Mouse (Mus musculus) small intestine, adult 2 months (tissue): ENCODE data around the gene 1520401A03Rik. TPM values are rescaled to one million over a fixed set of nuclear protein-coding genes. Genes with fewer than 3 reads are reported as not detected.

Experiments used
- H3K27ac ChIP-seq: fragments of 200-500 bp; 2 replicates; pipeline ENCODE4 v1.5.1; 2012; ENCODE audit warnings: low read depth, low read length, control low read depth, inconsistent platforms; ENCODE audit not compliant: insufficient read depth
- H3K27me3 ChIP-seq: fragments of 200-500 bp; 2 replicates; pipeline ENCODE4 v1.6.1; 2012; ENCODE audit warnings: mild to moderate bottlenecking, moderate library complexity, low read length, inconsistent platforms; ENCODE audit not compliant: control insufficient read depth, insufficient read depth
- H3K36me3 ChIP-seq: fragments of 200-500 bp; 2 replicates; pipeline ENCODE4 v1.6.1; 2012; ENCODE audit warnings: mild to moderate bottlenecking, low read length, control low read depth, inconsistent platforms; ENCODE audit not compliant: control insufficient read depth, insufficient read depth
- H3K4me1 ChIP-seq: fragments of 200-500 bp; 2 replicates; pipeline ENCODE4 v1.6.1; 2012; ENCODE audit warnings: low read length, inconsistent platforms, mixed read lengths; ENCODE audit not compliant: control insufficient read depth, insufficient read depth, insufficient read length
- H3K4me3 ChIP-seq: fragments of 200-500 bp; 2 replicates; pipeline ENCODE4 v1.5.1; 2012; ENCODE audit warnings: low read depth, mild to moderate bottlenecking, control low read depth, inconsistent platforms, low read length, moderate library complexity
- CTCF ChIP-seq: fragments of 200-500 bp; IDR thresholded peaks from 2 replicates; pipeline ENCODE4 v1.5.1; 2012; ENCODE audit warnings: low read depth, mild to moderate bottlenecking, control low read depth, inconsistent platforms, low read length, moderate library complexity, mixed read lengths; ENCODE audit not compliant: insufficient replicate concordance, insufficient read length; ENCODE audit errors: extremely low read depth
- POLR2A ChIP-seq: fragments of 200-500 bp; IDR thresholded peaks from 2 replicates; pipeline ENCODE4 v1.6.1; 2012; ENCODE audit warnings: low read depth, mild to moderate bottlenecking, control low read depth, inconsistent platforms, low read length, moderate library complexity
- WGBS: fragments of 180-500 bp; shearing (Covaris S2); methylation state at CpG from one replicate; pipeline ENCODE4 v1.1.7; 2018; 5-methylcytosine and 5-hydroxymethylcytosine counted together
- polyA plus RNA-seq: library from polyadenylated mRNA; depleted of rRNA; stranded (reverse); fragments of >200 nt; gene quantifications from 2 replicates; pipeline ENCODE4 v1.2.3, GENCODE M21; 2012; rRNA removed

1520401A03Rik gene
- polyA plus RNA-seq, 1 experiment = not detected

GRCm38 (mm10) chr17:23661526-23661925, 61.1 kb downstream of the 1520401A03Rik start:
- TF ChIP-seq CTCF = peak; percentile 50; the same call in 1 of the 2 replicates
- TF ChIP-seq POLR2A = no peak
- Histone ChIP-seq H3K36me3 (peaks cover 8% of the 10 kb centered on the region; the same call in 1 of the 2 replicates), H3K4me3 (no peak overlapping the region), H3K27me3 (no peaks in the 10 kb centered on the region), H3K27ac (no peak overlapping the region), H3K4me1 (peaks cover 2% of the 10 kb centered on the region; the same call in 1 of the 2 replicates)
- WGBS = 14% methylated on average over 9 of the region's 9 CpGs

GRCm38 (mm10) chr17:23660876-23661200, 61.7 kb downstream of the 1520401A03Rik start:
- Histone ChIP-seq H3K27ac (no peak overlapping the region), H3K36me3 (peaks cover 5% of the 10 kb centered on the region; the same call in 1 of the 2 replicates), H3K27me3 (no peaks in the 10 kb centered on the region), H3K4me3 (peak overlapping the region; percentile 87), H3K4me1 (peaks cover 2% of the 10 kb centered on the region; the same call in 1 of the 2 replicates)
- TF ChIP-seq POLR2A (no peak), CTCF (no peak)
- under 1% methylated on average over 14 of the region's 14 CpGs for WGBS

- H3K27me3 ChIP-seq = no peaks in the 10 kb centered on the region
Observed at GRCm38 (mm10) chr17:23660117-23660875, 62.3 kb downstream of the 1520401A03Rik start, which contains the start of gene Bicdl2. TSS of gene Bicdl2 (plus strand) at chr17:23660506.

GRCm38 (mm10) chr17:23658450-23658849, 64.1 kb downstream of the 1520401A03Rik start:
- no peak for TF ChIP-seq POLR2A
- TF ChIP-seq CTCF = no peak
- H3K4me1 ChIP-seq = no peaks in the 10 kb centered on the region
- H3K4me3 ChIP-seq = no peak overlapping the region
- no peaks in the 10 kb centered on the region for H3K27me3 ChIP-seq
- H3K27ac ChIP-seq = no peak overlapping the region
- H3K36me3 ChIP-seq = no peaks in the 10 kb centered on the region
- 75% methylated on average over 3 of the region's 3 CpGs for WGBS

More at GRCm38 (mm10) chr17:23660117-23660875, 62.3 kb downstream of the 1520401A03Rik start, which contains the start of gene Bicdl2:
- 3% methylated on average over 27 of the region's 27 CpGs for WGBS
- peak within 1 kb of the TSS; percentile 87 for H3K4me3 ChIP-seq
- peaks cover 2% of the 10 kb centered on the region; the same call in 1 of the 2 replicates for H3K4me1 ChIP-seq
- TF ChIP-seq POLR2A (no peak), CTCF (peak; percentile 89)
- H3K36me3 ChIP-seq = peaks cover 1% of the 10 kb centered on the region; the same call in 1 of the 2 replicates
- no peak within 1 kb of the TSS for H3K27ac ChIP-seq

Other genes starting within 250 kb of the 1520401A03Rik start
- not detected in 2 replicates for gene Vmn2r117, start 243.1 kb downstream of the 1520401A03Rik start, polyA plus RNA-seq
- 6.4 and 7.8 TPM in 2 replicates for gene Zfp213, start 158.5 kb downstream of the 1520401A03Rik start, polyA plus RNA-seq
- 5.4 and 6.8 TPM in 2 replicates for gene Zfp13, start 123.3 kb downstream of the 1520401A03Rik start, polyA plus RNA-seq
- not detected in 2 replicates for gene Zscan10, start 121.9 kb downstream of the 1520401A03Rik start, polyA plus RNA-seq
- gene Mmp25, start 77.5 kb downstream of the 1520401A03Rik start, polyA plus RNA-seq = 1.5 and 1.6 TPM in 2 replicates
- gene Bicdl2, start 62.3 kb downstream of the 1520401A03Rik start, polyA plus RNA-seq = 5.2 and 6.0 TPM in 2 replicates
- gene Hcfc1r1, start 49.2 kb downstream of the 1520401A03Rik start, polyA plus RNA-seq = 106 and 251 TPM in 2 replicates
- 12.4 and 19.8 TPM in 2 replicates for gene Thoc6, start 48.9 kb downstream of the 1520401A03Rik start, polyA plus RNA-seq
- gene Tnfrsf12a, start 45.3 kb downstream of the 1520401A03Rik start, polyA plus RNA-seq = 27.9 and 30.9 TPM in 2 replicates
- 0.10 and 0.95 TPM in 2 replicates for gene Cldn6, start 43.5 kb downstream of the 1520401A03Rik start, polyA plus RNA-seq
- 0.10 and 1.5 TPM in 2 replicates for gene Cldn9, start 38.8 kb downstream of the 1520401A03Rik start, polyA plus RNA-seq
- gene Pkmyt1, start 3.6 kb upstream of the 1520401A03Rik start, polyA plus RNA-seq = 25.0 and 42.3 TPM in 2 replicates
- 112 and 152 TPM in 2 replicates for gene Paqr4, start 18.1 kb upstream of the 1520401A03Rik start, polyA plus RNA-seq
- 1.5 and 2.9 TPM in 2 replicates for gene Kremen2, start 23.1 kb upstream of the 1520401A03Rik start, polyA plus RNA-seq
- 16.5 and 34.1 TPM in 2 replicates for gene Flywch1, start 48.8 kb upstream of the 1520401A03Rik start, polyA plus RNA-seq
- gene Flywch2, start 63.3 kb upstream of the 1520401A03Rik start, polyA plus RNA-seq = 6.3 and 6.6 TPM in 2 replicates
- gene Srrm2, start 67.7 kb upstream of the 1520401A03Rik start, polyA plus RNA-seq = 197 and 439 TPM in 2 replicates
- 352 and 591 TPM in 2 replicates for gene Elob, start 106.4 kb upstream of the 1520401A03Rik start, polyA plus RNA-seq
- 0.27 and 0.77 TPM in 2 replicates for gene Prss33, start 113.3 kb upstream of the 1520401A03Rik start, polyA plus RNA-seq
- 166 and 292 TPM in 2 replicates for gene Prss32, start 121.1 kb upstream of the 1520401A03Rik start, polyA plus RNA-seq
- 0.56 and 3.4 TPM in 2 replicates for gene Prss41, start 121.4 kb upstream of the 1520401A03Rik start, polyA plus RNA-seq
- not detected in 2 replicates for gene Prss21, start 145.3 kb upstream of the 1520401A03Rik start, polyA plus RNA-seq
- not detected in 2 replicates for gene Dcpp1, start 158.1 kb upstream of the 1520401A03Rik start, polyA plus RNA-seq
- not detected in 2 replicates for gene Dcpp2, start 158.1 kb upstream of the 1520401A03Rik start, polyA plus RNA-seq
- not detected in 2 replicates for gene Dcpp3, start 194.7 kb upstream of the 1520401A03Rik start, polyA plus RNA-seq
- not detected in 2 replicates for gene Sbp, start 218.9 kb upstream of the 1520401A03Rik start, polyA plus RNA-seq
- gene Sbpl, start 232.5 kb upstream of the 1520401A03Rik start, polyA plus RNA-seq = not detected in 2 replicates